8 mouse cellular contexts compared by ENCODE assay signal in genomic region chr10:127170002-127170401, GRCm38 (mm10). TPM values are rescaled to one million over a fixed set of nuclear protein-coding genes. Genes with fewer than 3 reads are reported as not detected.
A peak's percentile ranks its signal among the peaks of the same experiment; 100 is the strongest.
DNase-seq lines count a peak whose midpoint lies in the region; ATAC-seq and TF ChIP-seq lines count a peak whose summit lies in the region.

No protein-coding gene starts in this region.

- no peak overlapping the region for H3K9ac ChIP-seq in heart, embryonic 13.5 days
- H3K9ac ChIP-seq in hindbrain, embryonic 14.5 days = 0 out of 2 replicates have a peak overlapping the region, but pooled peaks have one; percentile 8

- H3K27ac ChIP-seq in heart, embryonic 13.5 days (replicated peaks) = no peak overlapping the region
- H3K27ac ChIP-seq in hindbrain, embryonic 14.5 days = no peak overlapping the region
- no peak overlapping the region for H3K27ac ChIP-seq in midbrain, embryonic 10.5 days (replicated peaks)

- peak overlapping the region; percentile 48 for H3K4me3 ChIP-seq in heart, embryonic 13.5 days
- peak overlapping the region; percentile 78 for H3K4me3 ChIP-seq in E14TG2a.4 (replicated peaks; ENCODE audit: low read length)
- no peak overlapping the region; the same call in 1 of the 2 replicates for H3K4me3 ChIP-seq in hindbrain, embryonic 14.5 days (replicated peaks; ENCODE audit: low read length)
- peak overlapping the region; percentile 55 for H3K4me3 ChIP-seq in midbrain, embryonic 10.5 days

- H3K4me2 ChIP-seq in heart, embryonic 13.5 days = peak overlapping the region; percentile 66
- peak overlapping the region; percentile 45 for H3K4me2 ChIP-seq in hindbrain, embryonic 14.5 days (replicated peaks)

- ATAC-seq in heart, embryonic 13.5 days (ENCODE audit: extremely low read depth, insufficient number of reproducible peaks, low FRiP score, low TSS enrichment) = no peak
- ATAC-seq in hindbrain, embryonic 14.5 days (ENCODE audit: low FRiP score) = no peak
- ATAC-seq in inflammation-experienced regulatory T-cells, adult 6 months = no peak

- DNase-seq in heart, adult 9 months (ENCODE audit: low spot score in 2 of 2) = no peak
- DNase-seq in embryo, embryonic 10 days (ENCODE audit: low spot score) = peak; percentile 74
- DNase-seq in hindbrain, embryonic 14.5 days (ENCODE audit: low spot score) = peak; percentile 45
- DNase-seq in midbrain, embryonic 10.5 days (ENCODE audit: low spot score) = peak; percentile 62
- DNase-seq in urinary bladder, adult 18-20 months (ENCODE audit: low spot score in 2 of 2) = no peak

- peaks cover 43% of the 10 kb centered on the region for H3K4me1 ChIP-seq in heart, embryonic 13.5 days
- peaks cover 63% of the 10 kb centered on the region for H3K4me1 ChIP-seq in E14TG2a.4 (replicated peaks; ENCODE audit: low read depth, low read length)
- peaks cover 23% of the 10 kb centered on the region for H3K4me1 ChIP-seq in hindbrain, embryonic 14.5 days (replicated peaks; ENCODE audit: control insufficient read depth, insufficient read depth, low read length)
- peaks cover 41% of the 10 kb centered on the region for H3K4me1 ChIP-seq in midbrain, embryonic 10.5 days

- H3K27me3 ChIP-seq in heart, embryonic 13.5 days (replicated peaks) = peaks cover 99% of the 10 kb centered on the region
- H3K27me3 ChIP-seq in E14TG2a.4 (ENCODE audit: insufficient read depth, low read length) = peaks cover 56% of the 10 kb centered on the region
- H3K27me3 ChIP-seq in hindbrain, embryonic 14.5 days (ENCODE audit: control insufficient read depth, insufficient read depth, low read length) = peaks cover 55% of the 10 kb centered on the region
- peaks cover 87% of the 10 kb centered on the region for H3K27me3 ChIP-seq in midbrain, embryonic 10.5 days (ENCODE audit: low read depth, poor library complexity, severe bottlenecking)

- TF ChIP-seq CTCF in E14TG2a.4 (conservative IDR thresholded peaks at IDR 0.05; ENCODE audit: low read length) = peak; percentile 24

- 1% methylated on average over 22 of the region's 22 CpGs for WGBS in heart, embryonic 13.5 days
- 5% methylated on average over 22 of the region's 22 CpGs for WGBS in hindbrain, embryonic 14.5 days
- WGBS in midbrain, embryonic 10.5 days = under 1% methylated on average over 22 of the region's 22 CpGs

- no peaks in the 10 kb centered on the region for H3K9me3 ChIP-seq in heart, embryonic 13.5 days
- no peaks in the 10 kb centered on the region for H3K9me3 ChIP-seq in E14TG2a.4 (ENCODE audit: low read length)
- H3K9me3 ChIP-seq in hindbrain, embryonic 14.5 days (ENCODE audit: control insufficient read depth, low read length) = no peaks in the 10 kb centered on the region
- no peaks in the 10 kb centered on the region for H3K9me3 ChIP-seq in midbrain, embryonic 10.5 days (replicated peaks)

- no peaks in the 10 kb centered on the region for H3K36me3 ChIP-seq in heart, embryonic 13.5 days
- no peaks in the 10 kb centered on the region for H3K36me3 ChIP-seq in E14TG2a.4 (ENCODE audit: insufficient read depth, low read length)
- H3K36me3 ChIP-seq in hindbrain, embryonic 14.5 days (replicated peaks; ENCODE audit: control insufficient read depth, insufficient read depth) = peaks cover 45% of the 10 kb centered on the region
- H3K36me3 ChIP-seq in midbrain, embryonic 10.5 days = no peaks in the 10 kb centered on the region

RNA-seq across cellular contexts. Expression of gene B4galnt1, which starts 5.0 kb away (rescaled TPM):
- polyA plus RNA-seq in heart, embryonic 13.5 days (2015; fragmentation: Nextera tagmentation; extraction: Ambion mirVana) = 1.2 and 1.7 TPM in 2 replicates
- 73.7 and 79.1 TPM in 2 replicates for polyA plus RNA-seq in hindbrain, embryonic 14.5 days (2014; fragmentation: Nextera tagmentation; extraction: Ambion mirVana)
- polyA plus RNA-seq in midbrain, embryonic 10.5 days (2016; fragmentation: Nextera tagmentation; extraction: Ambion mirVana) = 4.9 and 6.1 TPM in 2 replicates
- polyA plus RNA-seq in inflammation-experienced regulatory T-cells, adult 6 months (2017; shearing (Covaris generic)) = 100 to 1,000 TPM; 181 to 204 (median 188) TPM

RNA-seq across cellular contexts. Expression of gene Slc26a10, which starts 10.4 kb away (rescaled TPM):
- 18.0 and 21.5 TPM in 2 replicates for polyA plus RNA-seq in heart, embryonic 13.5 days (2015; fragmentation: Nextera tagmentation; extraction: Ambion mirVana)
- 0.94 and 0.99 TPM in 2 replicates for polyA plus RNA-seq in hindbrain, embryonic 14.5 days (2014; fragmentation: Nextera tagmentation; extraction: Ambion mirVana)
- 0.87 and 1.4 TPM in 2 replicates for polyA plus RNA-seq in midbrain, embryonic 10.5 days (2016; fragmentation: Nextera tagmentation; extraction: Ambion mirVana)
- polyA plus RNA-seq in inflammation-experienced regulatory T-cells, adult 6 months (2017; shearing (Covaris generic)) = 1 to 10 TPM; 3.2 to 4.3 (median 3.2) TPM

RNA-seq across cellular contexts. Expression of gene Arhgef25, which starts 19.9 kb away (rescaled TPM):
- 21.4 and 21.6 TPM in 2 replicates for polyA plus RNA-seq in heart, embryonic 13.5 days (2015; fragmentation: Nextera tagmentation; extraction: Ambion mirVana)
- polyA plus RNA-seq in hindbrain, embryonic 14.5 days (2014; fragmentation: Nextera tagmentation; extraction: Ambion mirVana) = 23.5 and 25.5 TPM in 2 replicates
- polyA plus RNA-seq in midbrain, embryonic 10.5 days (2016; fragmentation: Nextera tagmentation; extraction: Ambion mirVana) = 24.8 and 28.7 TPM in 2 replicates
- polyA plus RNA-seq in inflammation-experienced regulatory T-cells, adult 6 months (2017; shearing (Covaris generic)) = under 1 TPM in 1 of 3 experiments, not detected in 2; 0.20 TPM

RNA-seq across cellular contexts. Expression of gene Dtx3, which starts 25.5 kb away (rescaled TPM):
- 65.2 and 67.7 TPM in 2 replicates for polyA plus RNA-seq in heart, embryonic 13.5 days (2015; fragmentation: Nextera tagmentation; extraction: Ambion mirVana)
- 223 and 231 TPM in 2 replicates for polyA plus RNA-seq in hindbrain, embryonic 14.5 days (2014; fragmentation: Nextera tagmentation; extraction: Ambion mirVana)
- 119 and 142 TPM in 2 replicates for polyA plus RNA-seq in midbrain, embryonic 10.5 days (2016; fragmentation: Nextera tagmentation; extraction: Ambion mirVana)
- polyA plus RNA-seq in inflammation-experienced regulatory T-cells, adult 6 months (2017; shearing (Covaris generic)) = 10 to 100 TPM; 35.2 to 56.0 (median 47.0) TPM

RNA-seq across cellular contexts. Expression of gene Pip4k2c, which starts 41.4 kb away (rescaled TPM):
- 23.2 and 23.8 TPM in 2 replicates for polyA plus RNA-seq in heart, embryonic 13.5 days (2015; fragmentation: Nextera tagmentation; extraction: Ambion mirVana)
- 16.8 and 17.1 TPM in 2 replicates for polyA plus RNA-seq in hindbrain, embryonic 14.5 days (2014; fragmentation: Nextera tagmentation; extraction: Ambion mirVana)
- polyA plus RNA-seq in midbrain, embryonic 10.5 days (2016; fragmentation: Nextera tagmentation; extraction: Ambion mirVana) = 16.5 and 18.1 TPM in 2 replicates
- polyA plus RNA-seq in inflammation-experienced regulatory T-cells, adult 6 months (2017; shearing (Covaris generic)) = 10 to 100 TPM; 25.7 to 32.1 (median 26.0) TPM

Comparison
In these comparisons a context has a peak if more than half of its experiments do, and no peak if none do; other contexts are left out.
1. DNase-seq: peak in embryo, embryonic 10 days (single experiment), hindbrain, embryonic 14.5 days (single experiment) and midbrain, embryonic 10.5 days (single experiment); none in heart, adult 9 months (0 of 2) and urinary bladder, adult 18-20 months (0 of 2).
2. RNA of gene B4galnt1, which starts 5.0 kb away (polyA plus RNA-seq): 181 to 204 TPM in inflammation-experienced regulatory T-cells, adult 6 months and 73.7 to 79.1 TPM in hindbrain, embryonic 14.5 days; 4.9 to 6.1 TPM in midbrain, embryonic 10.5 days and 1.2 to 1.7 TPM in heart, embryonic 13.5 days; every median in the first group is over 10 times any median in the second.
3. RNA of gene Arhgef25, which starts 19.9 kb away (polyA plus RNA-seq): 23.5 to 25.5 TPM in hindbrain, embryonic 14.5 days, 24.8 to 28.7 TPM in midbrain, embryonic 10.5 days and 21.4 to 21.6 TPM in heart, embryonic 13.5 days; 0.20 TPM in inflammation-experienced regulatory T-cells, adult 6 months; every median in the first group is over 10 times any median in the second.